Mouse (Mus musculus) lung, postnatal 0 days (tissue): ENCODE results near the gene Arhgef15. TPM values are rescaled to one million over a fixed set of nuclear protein-coding genes. Genes with fewer than 3 reads are reported as not detected.

ENCODE experiments used
- ATAC-seq: fragments of 200-750 bp; cut with Nextera tagmentation; 2 replicates; pipeline ENCODE4 v1.8.0; 2017; ENCODE audit warnings: moderate library complexity
- DNase-seq: peaks from one replicate; pipeline ENCODE4 v3.0.0-alpha.2; 2016; ENCODE audit warnings: low spot score
- H3K27ac ChIP-seq: fragments of 300-500 bp; sonication (generic); 2 replicates; pipeline ENCODE4 v1.5.1; 2014; ENCODE audit warnings: antibody characterized with exemption, mild to moderate bottlenecking, low read length, mixed read lengths
- H3K27me3 ChIP-seq: fragments of 300-500 bp; sonication (generic); replicated peaks from 2 replicates; pipeline ENCODE4 v1.6.1; 2014; ENCODE audit warnings: low read length, mixed read lengths; ENCODE audit not compliant: insufficient read depth
- H3K36me3 ChIP-seq: fragments of 300-500 bp; sonication (generic); 2 replicates; pipeline ENCODE4 v1.6.1; 2014; ENCODE audit warnings: low read length, mixed read lengths; ENCODE audit not compliant: insufficient read depth
- H3K4me1 ChIP-seq: fragments of 300-500 bp; sonication (generic); 2 replicates; pipeline ENCODE4 v1.6.1; 2014; ENCODE audit warnings: antibody characterized with exemption, low read depth, low read length, mixed read lengths; ENCODE audit not compliant: insufficient read depth
- H3K4me2 ChIP-seq: fragments of 300-500 bp; sonication (generic); replicated peaks from 2 replicates; pipeline ENCODE4 v1.6.1; 2014; ENCODE audit warnings: low read depth, mild to moderate bottlenecking, low read length, moderate library complexity, mixed read lengths
- H3K4me3 ChIP-seq: fragments of 300-500 bp; sonication (generic); 2 replicates; pipeline ENCODE4 v1.5.1; 2014; ENCODE audit warnings: low read depth, low read length
- H3K9ac ChIP-seq: fragments of 300-500 bp; sonication (generic); replicated peaks from 2 replicates; pipeline ENCODE4 v1.6.1; 2014; ENCODE audit warnings: low read depth, mild to moderate bottlenecking
- H3K9me3 ChIP-seq: fragments of 300-500 bp; sonication (generic); 2 replicates; pipeline ENCODE4 v1.6.1; 2016; ENCODE audit warnings: low read length, mixed read lengths
- CTCF ChIP-seq: IDR thresholded peaks from 2 replicates; pipeline ENCODE4 v1.5.1; 2016; ENCODE audit warnings: antibody characterized with exemption, mild to moderate bottlenecking
- EP300 ChIP-seq: IDR thresholded peaks from 2 replicates; pipeline ENCODE4 v1.6.1; 2016; ENCODE audit warnings: antibody characterized with exemption, mild to moderate bottlenecking, control low read depth
- WGBS: fragments of 180-500 bp; shearing (Covaris S2); extraction: QIAGEN DNeasy Blood & Tissue Kit; methylation state at CpG from one replicate; pipeline ENCODE4 v1.1.7; 2014; 5-methylcytosine and 5-hydroxymethylcytosine counted together
- polyA plus RNA-seq: library from polyadenylated mRNA; unstranded; fragments of >200 nt; fragmentation: Nextera tagmentation; extraction: Ambion mirVana; gene quantifications from 2 replicates; pipeline ENCODE4 v1.2.1, GENCODE M21; 2015

The Arhgef15 gene
- polyA plus RNA-seq, 1 experiment from 2014 or later = 24.2 TPM

DNA sequence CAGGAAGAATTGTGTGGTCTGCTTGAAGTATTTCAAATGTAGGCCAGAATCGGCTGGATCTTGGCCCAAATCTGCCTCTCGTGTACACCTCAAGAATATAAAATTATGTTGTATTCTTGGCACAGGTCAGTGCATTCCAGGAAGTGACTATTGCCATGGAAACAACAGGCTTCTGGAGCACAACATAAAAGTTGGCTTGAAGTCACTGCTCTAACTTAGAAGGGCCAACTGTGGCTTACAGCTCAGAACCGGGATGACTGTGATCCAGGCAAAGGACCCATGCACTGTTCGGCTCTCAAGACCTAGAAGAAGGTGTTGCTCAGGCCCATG, 50.9 kb downstream of the Arhgef15 start:
- H3K36me3 ChIP-seq = peaks cover 11% of the 10 kb centered on the region; the same call in 1 of the 2 replicates
- H3K27ac ChIP-seq = no peak overlapping the region
- peak; percentile 88 for DNase-seq
- no peak overlapping the region for H3K4me2 ChIP-seq
- no peaks in the 10 kb centered on the region for H3K4me1 ChIP-seq
- H3K4me3 ChIP-seq = no peak overlapping the region
- 0 out of 2 replicates have a peak overlapping the region, but pooled peaks have one; percentile 16 for H3K9ac ChIP-seq
- no peaks in the 10 kb centered on the region for H3K9me3 ChIP-seq
- 32% methylated on average over 4 of the region's 4 CpGs for WGBS
- H3K27me3 ChIP-seq = no peaks in the 10 kb centered on the region
- TF ChIP-seq EP300 (0 out of 2 replicates have a peak, but pooled peaks have one; percentile 11), CTCF (no peak)
- ATAC-seq = peak; percentile 54

DNA sequence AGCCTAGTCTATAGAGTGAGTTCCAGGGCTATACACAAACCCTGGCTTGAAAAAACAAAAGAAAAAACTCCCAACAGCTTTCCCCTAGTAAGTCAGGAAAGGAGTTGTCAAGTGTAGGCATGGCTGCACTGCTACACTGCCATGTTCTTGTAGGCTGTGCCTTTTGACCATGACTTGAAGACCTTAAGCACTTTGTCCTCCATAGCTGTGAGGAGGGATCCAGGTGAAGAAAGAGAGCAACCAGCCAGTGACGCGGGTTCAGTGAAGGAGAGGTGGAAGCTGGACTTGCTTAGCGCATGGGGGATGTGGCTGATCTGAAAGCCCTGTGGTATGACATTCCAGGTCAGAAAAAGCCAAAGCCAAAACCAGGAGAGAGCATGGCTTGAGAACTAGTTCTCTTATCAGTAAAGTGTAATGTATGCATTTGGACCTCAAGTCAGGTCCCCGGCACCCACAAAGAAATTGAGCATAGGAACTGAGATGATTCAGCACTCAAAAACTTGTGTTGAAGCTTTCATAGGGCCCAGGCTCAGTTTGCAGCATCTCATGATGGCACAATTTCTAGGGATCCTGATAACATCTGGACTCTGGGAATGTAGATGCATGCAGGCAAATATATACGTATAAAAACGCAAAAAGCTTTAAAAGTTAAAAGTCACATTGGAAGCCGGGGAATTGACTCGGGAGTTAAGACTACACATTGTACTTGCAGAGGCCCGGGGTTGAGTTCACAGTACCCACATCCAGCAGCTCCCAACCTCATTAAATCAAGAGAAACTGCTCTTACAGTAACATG, 51.4 kb downstream of the Arhgef15 start:
- Histone ChIP-seq H3K36me3 (peaks cover 11% of the 10 kb centered on the region; the same call in 1 of the 2 replicates), H3K27me3 (no peaks in the 10 kb centered on the region), H3K4me2 (no peak overlapping the region), H3K9me3 (no peaks in the 10 kb centered on the region), H3K4me1 (no peaks in the 10 kb centered on the region), H3K9ac (no peak overlapping the region), H3K27ac (no peak overlapping the region), H3K4me3 (no peak overlapping the region)
- DNase-seq = no peak
- TF ChIP-seq CTCF (no peak), EP300 (no peak)
- ATAC-seq = no peak
- 84% methylated on average over 9 of the region's 9 CpGs for WGBS

DNA sequence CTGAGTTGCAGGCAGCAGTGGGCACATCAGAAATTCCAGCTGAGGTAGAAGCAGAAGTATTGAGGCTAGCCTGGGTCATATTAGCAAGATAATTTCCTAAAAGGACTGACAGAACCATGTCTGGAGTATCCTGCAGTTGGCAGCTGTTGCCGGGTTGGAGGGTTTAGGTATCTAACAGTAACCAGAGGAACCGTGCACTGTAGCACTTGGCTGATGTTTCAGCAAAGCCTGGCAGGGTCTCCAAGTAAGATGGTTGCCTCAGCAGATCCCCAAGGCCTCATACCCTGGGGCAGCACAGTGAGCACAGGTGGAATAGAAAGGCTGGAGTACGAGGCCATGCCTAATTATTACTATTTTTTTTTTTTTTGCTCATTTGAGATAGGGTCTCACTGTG, 52.1 kb downstream of the Arhgef15 start:
- Histone ChIP-seq H3K27ac (no peak overlapping the region), H3K4me3 (no peak overlapping the region)

DNA sequence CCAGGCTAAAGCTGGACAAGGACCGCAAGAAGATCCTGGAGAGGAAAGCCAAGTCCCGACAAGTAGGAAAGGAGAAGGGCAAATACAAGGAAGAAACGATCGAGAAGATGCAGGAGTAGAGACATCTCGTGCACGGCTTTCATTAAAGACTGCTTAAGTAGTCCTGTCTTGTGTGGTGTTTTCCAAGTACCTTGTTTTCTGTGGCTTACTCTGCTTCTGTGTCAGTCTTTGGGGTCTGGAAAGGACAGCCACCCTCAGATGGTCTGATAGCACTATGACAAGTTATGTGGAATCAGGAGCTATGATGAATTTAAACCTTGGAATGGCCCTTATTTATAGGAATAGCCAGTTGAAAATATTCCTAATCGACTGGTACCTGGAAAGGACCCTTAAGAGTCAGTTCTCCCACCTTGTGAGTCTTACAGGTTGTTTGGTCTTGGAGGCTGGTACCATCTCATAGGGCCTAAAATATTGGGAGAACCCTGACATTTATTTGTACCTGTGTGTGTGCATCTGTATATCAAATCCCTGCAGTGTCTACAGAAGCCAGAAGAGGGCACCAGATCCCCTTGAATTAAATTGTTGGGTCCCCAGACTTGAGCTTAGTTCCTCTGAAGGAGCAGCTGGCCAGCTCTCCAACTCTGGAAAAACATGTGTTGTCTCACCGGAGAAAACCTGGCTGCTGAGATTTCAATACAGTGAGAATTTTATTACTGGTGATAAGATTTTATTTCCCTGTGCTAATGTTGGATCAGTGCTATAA, 52.7 kb downstream of the Arhgef15 start:
- no peak overlapping the region for H3K4me2 ChIP-seq
- 77% methylated on average over 8 of the region's 8 CpGs for WGBS
- no peak overlapping the region for H3K27ac ChIP-seq
- ATAC-seq = no peak
- H3K4me3 ChIP-seq = no peak overlapping the region
- H3K4me1 ChIP-seq = no peaks in the 10 kb centered on the region
- peak; percentile 77 for TF ChIP-seq CTCF
- TF ChIP-seq EP300 = no peak
- DNase-seq = peak; percentile 81
- no peaks in the 10 kb centered on the region for H3K27me3 ChIP-seq
- H3K9ac ChIP-seq = no peak overlapping the region
- peaks cover 11% of the 10 kb centered on the region; the same call in 1 of the 2 replicates for H3K36me3 ChIP-seq
- no peaks in the 10 kb centered on the region for H3K9me3 ChIP-seq

More for the DNA sequence above, 52.1 kb downstream of the Arhgef15 start:
- H3K4me2 ChIP-seq = no peak overlapping the region
- no peak overlapping the region for H3K9ac ChIP-seq
- TF ChIP-seq EP300 = no peak
- no peak for TF ChIP-seq CTCF
- DNase-seq = no peak
- no peaks in the 10 kb centered on the region for H3K9me3 ChIP-seq
- H3K27me3 ChIP-seq = no peaks in the 10 kb centered on the region
- no peak for ATAC-seq
- no peaks in the 10 kb centered on the region for H3K4me1 ChIP-seq
- WGBS = 85% methylated on average over 3 of the region's 3 CpGs
- H3K36me3 ChIP-seq = peaks cover 11% of the 10 kb centered on the region; the same call in 1 of the 2 replicates

DNA sequence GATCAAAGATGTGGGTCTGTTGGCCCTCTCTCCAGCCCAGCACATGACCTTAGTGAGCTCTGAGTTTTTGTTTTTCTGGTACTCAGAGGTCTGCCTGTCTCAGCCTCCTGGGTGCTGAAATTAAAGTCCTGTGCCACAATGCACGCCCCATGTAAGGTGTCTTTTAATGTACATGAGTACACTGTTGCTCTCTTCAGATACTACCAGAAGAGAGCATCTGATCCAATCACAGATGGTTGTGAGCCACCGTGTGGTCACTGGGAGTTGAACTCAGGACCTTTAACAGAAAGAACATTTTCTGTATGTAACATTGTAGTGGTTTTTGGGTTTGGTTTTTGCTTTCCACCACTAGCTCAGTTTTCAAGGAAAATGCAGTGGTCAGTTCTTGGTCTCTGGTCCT, 53.5 kb downstream of the Arhgef15 start:
- Histone ChIP-seq H3K27me3 (no peaks in the 10 kb centered on the region), H3K4me1 (no peaks in the 10 kb centered on the region), H3K27ac (no peak overlapping the region), H3K36me3 (peaks cover 11% of the 10 kb centered on the region; the same call in 1 of the 2 replicates), H3K9ac (no peak overlapping the region), H3K4me2 (no peak overlapping the region), H3K4me3 (no peak overlapping the region), H3K9me3 (no peaks in the 10 kb centered on the region)
- DNase-seq (no peak), ATAC-seq (no peak)
- WGBS = 86% methylated on average over 2 of the region's 2 CpGs
- TF ChIP-seq EP300 (no peak), CTCF (no peak)

DNA sequence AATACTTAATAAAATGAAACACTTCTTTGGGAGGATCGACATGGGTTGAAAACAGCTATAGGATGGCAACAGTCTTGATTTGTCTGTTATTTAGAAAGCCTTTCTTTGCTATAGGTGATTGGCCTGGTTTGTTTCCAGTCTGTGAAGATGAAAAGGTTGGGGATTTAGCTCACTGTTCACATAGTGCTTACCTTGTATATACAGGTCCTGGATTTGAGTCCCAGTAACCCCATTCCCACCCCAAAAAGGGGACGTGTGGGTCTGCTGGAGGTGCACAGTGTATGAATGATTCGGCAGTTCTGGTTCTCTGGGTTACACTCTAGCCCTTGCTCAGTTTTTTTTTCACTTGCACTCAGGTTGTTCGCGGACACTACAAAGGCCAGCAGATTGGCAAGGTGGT, 54.5 kb downstream of the Arhgef15 start:
- peak overlapping the region; percentile 74 for H3K4me2 ChIP-seq
- H3K27me3 ChIP-seq = no peaks in the 10 kb centered on the region
- no peak overlapping the region for H3K27ac ChIP-seq
- no peaks in the 10 kb centered on the region for H3K4me1 ChIP-seq
- ATAC-seq (no peak), DNase-seq (no peak)
- H3K36me3 ChIP-seq = peaks cover 11% of the 10 kb centered on the region; the same call in 1 of the 2 replicates
- WGBS = 73% methylated on average over 5 of the region's 5 CpGs
- TF ChIP-seq CTCF (no peak), EP300 (no peak)
- no peaks in the 10 kb centered on the region for H3K9me3 ChIP-seq
- peak overlapping the region; percentile 97 for H3K9ac ChIP-seq
- no peak overlapping the region for H3K4me3 ChIP-seq
